Mouse (Mus musculus) retina, postnatal 7 days (tissue): ENCODE data around the gene Cbx2.

ENCODE experiments used
- DNase-seq: peaks from one replicate; pipeline ENCODE4 v3.0.0-alpha.2; 2012; ENCODE audit warnings: low read depth, low spot score

The Cbx2 gene

GRCm38 (mm10) chr11:119022895-119023615 lies at the start of gene Cbx2:
Gene Cbx2, plus strand, starts transcription at chr11:119022962.
- DNase-seq: peak; percentile 84

GRCm38 (mm10) chr11:118974340-118974739 lies 48.4 kb upstream of the Cbx2 start:
- DNase-seq: no peak

GRCm38 (mm10) chr11:118975427-118975826 lies 47.3 kb upstream of the Cbx2 start:
- DNase-seq: peak; percentile 78

GRCm38 (mm10) chr11:118975917-118976316 lies 46.8 kb upstream of the Cbx2 start:
- no peak for DNase-seq

- no peak for DNase-seq
Measured at GRCm38 (mm10) chr11:118980388-118980787, 42.4 kb upstream of the Cbx2 start.

- DNase-seq: no peak
Measured at GRCm38 (mm10) chr11:118981012-118981776, 41.6 kb upstream of the Cbx2 start.

GRCm38 (mm10) chr11:118982593-118983113 lies 40.1 kb upstream of the Cbx2 start:
- peak; percentile 55 for DNase-seq

GRCm38 (mm10) chr11:118985571-118985970 lies 37.2 kb upstream of the Cbx2 start:
- no peak for DNase-seq

- no peak for DNase-seq
Measured at GRCm38 (mm10) chr11:118987999-118988398, 34.8 kb upstream of the Cbx2 start, which contains the start of gene Enpp7. Gene Enpp7, plus strand, starts transcription at chr11:118988188.

GRCm38 (mm10) chr11:118992781-118993180 lies 30.0 kb upstream of the Cbx2 start:
- DNase-seq: no peak

- peak; percentile 67 for DNase-seq
Measured at GRCm38 (mm10) chr11:118995448-118995847, 27.3 kb upstream of the Cbx2 start.

- DNase-seq: no peak
Measured at GRCm38 (mm10) chr11:118997182-118997581, 25.6 kb upstream of the Cbx2 start.

- peak; percentile 83 for DNase-seq
Measured at GRCm38 (mm10) chr11:118998540-118999265, 24.1 kb upstream of the Cbx2 start.

- DNase-seq: no peak
Measured at GRCm38 (mm10) chr11:118999361-118999804, 23.4 kb upstream of the Cbx2 start.

- DNase-seq: no peak
Measured at GRCm38 (mm10) chr11:119000877-119001276, 21.9 kb upstream of the Cbx2 start.

GRCm38 (mm10) chr11:119001493-119002128 lies 21.2 kb upstream of the Cbx2 start:
- DNase-seq: no peak

GRCm38 (mm10) chr11:119005547-119006275 lies 17.1 kb upstream of the Cbx2 start:
- no peak for DNase-seq

- no peak for DNase-seq
Measured at GRCm38 (mm10) chr11:119006462-119006861, 16.3 kb upstream of the Cbx2 start.

- DNase-seq: no peak
Measured at GRCm38 (mm10) chr11:119007461-119008456, 15.0 kb upstream of the Cbx2 start.
